Mouse (Mus musculus) fibroblast of lung, adult 2 months (primary cell): ENCODE results near the gene Zranb2.
A peak's percentile ranks its signal among the peaks of the same experiment; 100 is the strongest.

Experiments
- DNase-seq: peaks from one replicate; pipeline ENCODE4 v3.0.0-alpha.2; 2011; ENCODE audit warnings: low read depth

The Zranb2 gene

DNA sequence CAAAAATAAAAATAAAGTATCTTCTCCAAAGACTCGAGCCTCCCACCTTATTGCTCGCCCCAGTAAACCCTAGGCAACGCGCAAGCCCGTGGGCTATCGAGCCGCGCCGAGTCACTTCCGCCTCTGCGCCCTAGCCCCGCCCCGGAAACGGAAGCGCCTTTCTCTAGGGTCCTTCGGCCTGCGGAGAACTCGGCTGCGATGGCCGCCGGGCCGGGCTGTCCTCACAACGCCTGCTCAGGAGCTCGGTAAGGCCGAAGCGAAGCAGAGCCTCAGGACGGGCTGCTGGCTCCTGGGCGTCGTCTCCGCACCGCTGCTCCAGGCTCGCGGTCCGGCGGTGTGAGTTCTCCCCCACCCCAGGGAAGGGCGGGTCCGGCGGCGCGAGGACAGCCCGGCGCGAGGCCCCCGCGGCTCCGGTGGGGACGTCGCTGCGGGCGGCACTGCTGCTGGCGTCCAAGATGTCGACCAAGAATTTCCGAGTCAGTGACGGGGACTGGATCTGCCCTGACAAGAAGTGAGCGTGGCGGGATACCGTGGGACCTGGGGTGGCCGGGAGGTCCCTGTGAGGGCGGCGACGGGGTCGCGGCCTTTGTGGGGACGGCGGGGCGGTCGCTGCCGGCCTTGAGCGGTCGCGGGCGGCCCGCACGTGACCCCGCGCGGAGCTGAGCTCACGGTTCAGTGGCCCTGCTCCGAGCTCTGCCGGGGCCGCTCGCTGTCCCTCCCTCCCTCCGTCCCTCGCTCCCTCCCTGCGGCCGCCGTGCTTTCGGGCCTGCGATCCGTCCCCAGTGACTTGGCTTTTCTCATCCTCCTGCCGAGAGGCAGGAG, at the start of gene Zranb2:
Gene Zranb2 (plus strand): TSS at position 197 of the 822 bp plus-strand sequence.
- peak; percentile 65 for DNase-seq

DNA sequence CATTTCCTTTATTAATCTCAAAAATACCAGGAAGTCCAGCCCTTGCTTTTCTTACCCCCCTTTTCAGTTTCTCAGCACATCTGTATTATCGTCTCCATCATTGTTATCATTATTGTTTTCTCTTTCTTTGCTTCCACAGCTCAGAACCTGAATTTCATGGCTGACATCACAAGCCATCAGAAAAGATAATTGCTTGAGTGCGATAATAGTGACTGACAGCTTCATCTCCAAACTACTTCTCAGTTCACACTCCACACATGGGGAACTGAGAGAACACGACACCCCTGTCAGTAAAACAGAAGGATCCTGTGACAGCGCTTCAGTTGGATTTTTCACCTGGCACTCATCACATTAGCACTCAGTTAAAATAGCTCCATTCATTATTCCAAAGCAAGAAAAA, 41.9 kb upstream of the Zranb2 start:
- no peak for DNase-seq

DNA sequence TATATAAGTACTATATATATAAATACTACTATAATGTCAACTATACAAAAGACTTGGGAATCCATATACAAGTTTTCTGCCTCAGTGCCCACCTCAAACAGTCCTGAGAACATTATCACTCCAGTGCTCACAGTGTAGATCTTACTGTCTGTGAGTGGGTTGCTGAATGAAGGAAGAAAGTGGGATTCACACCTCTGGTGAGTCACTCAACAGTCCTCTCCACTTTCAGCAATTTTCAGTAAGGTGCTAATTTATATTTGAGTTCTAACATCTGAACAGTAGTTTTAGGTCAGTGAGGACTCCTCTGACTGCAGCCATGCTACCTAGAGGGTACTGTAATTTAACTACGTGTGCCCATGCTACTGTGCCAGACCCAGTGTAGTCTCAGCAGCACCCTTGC, 31.7 kb upstream of the Zranb2 start:
- no peak for DNase-seq

DNA sequence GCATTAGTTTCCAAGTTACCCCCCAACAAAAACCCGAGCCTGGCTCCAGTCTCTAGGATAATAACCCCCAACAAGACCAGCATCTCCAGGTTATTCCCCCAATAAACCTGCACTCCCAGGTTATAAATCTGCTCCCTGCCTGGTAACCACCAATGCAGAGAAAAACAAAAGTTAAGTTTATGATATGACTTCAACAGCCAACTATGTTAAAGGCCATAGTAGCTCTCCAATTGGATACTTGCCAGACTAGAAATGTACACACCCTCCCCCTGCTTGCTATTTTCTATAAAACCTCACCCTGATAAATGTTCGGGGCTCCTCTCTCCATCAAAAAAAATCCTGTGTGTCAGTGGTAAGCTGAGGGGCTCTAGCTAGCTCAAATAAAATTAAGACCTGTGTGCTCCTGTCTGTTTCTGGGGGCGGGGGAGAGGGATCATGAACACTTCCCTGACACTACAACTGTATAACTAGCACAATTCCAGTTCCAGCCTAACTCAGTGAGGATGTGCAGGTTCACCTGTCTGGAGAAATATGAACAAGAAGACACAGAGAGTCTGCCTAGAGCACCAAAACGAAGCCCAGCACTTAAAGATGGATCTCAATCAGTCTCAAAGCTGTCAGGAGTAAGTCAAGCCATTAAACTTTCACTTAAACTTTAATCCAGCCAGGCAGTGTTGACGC, 19.7 kb upstream of the Zranb2 start:
- no peak for DNase-seq

DNA sequence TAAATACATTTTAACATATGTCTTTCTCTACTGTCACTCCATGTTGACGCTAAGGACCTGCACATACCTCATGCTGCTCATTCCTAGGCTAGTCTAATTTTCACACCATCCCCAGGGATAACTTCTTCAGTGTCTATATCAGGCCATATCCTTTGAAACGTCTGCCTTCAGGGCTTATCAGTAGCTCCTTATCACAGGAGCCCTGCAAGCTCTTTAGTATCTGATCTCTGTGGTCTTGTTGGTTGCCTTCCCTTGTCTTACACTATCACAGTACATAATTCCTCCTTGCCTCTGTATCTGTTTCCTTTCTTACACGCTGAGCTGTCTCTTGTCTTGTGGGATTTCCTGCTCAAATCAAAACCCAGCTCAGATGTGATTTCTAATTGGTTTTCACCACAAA, 17.5 kb upstream of the Zranb2 start:
- no peak for DNase-seq

DNA sequence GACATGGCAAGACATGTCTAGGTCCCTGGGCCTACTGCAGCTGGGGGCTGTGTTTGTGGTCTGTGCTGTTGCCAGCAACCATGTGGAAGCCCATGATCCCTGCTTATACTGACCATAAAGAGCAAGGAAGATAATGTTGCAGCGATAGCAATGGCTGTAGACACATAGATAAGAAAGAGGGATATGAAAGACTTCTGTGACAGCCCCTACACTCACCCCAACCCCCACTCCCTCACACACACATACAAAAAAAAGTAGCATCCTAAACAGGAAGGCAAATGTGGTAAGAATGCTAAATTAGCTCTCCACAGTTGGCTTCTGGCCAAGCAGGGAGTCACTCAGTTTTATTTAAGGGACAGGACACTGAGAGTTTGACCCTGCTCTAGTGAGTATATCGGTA, 16.0 kb upstream of the Zranb2 start:
- no peak for DNase-seq

DNA sequence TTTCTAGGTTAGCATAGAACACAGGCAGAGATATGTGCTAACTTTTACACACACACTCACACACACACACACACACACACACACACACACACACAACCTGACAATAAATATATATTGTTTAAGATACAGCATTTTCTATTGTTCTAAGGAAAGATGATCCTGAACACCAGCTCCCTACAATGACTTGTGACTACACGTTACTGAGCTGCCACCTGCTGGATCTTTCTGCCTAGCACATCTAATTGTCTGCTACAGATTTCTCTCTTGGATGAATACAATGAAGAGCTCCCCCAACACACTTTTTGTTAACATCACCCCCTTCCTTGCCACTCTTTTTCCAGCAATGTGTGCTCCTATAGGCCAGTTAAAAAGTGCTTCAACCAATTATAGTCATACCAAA, 13.5 kb upstream of the Zranb2 start:
- no peak for DNase-seq

DNA sequence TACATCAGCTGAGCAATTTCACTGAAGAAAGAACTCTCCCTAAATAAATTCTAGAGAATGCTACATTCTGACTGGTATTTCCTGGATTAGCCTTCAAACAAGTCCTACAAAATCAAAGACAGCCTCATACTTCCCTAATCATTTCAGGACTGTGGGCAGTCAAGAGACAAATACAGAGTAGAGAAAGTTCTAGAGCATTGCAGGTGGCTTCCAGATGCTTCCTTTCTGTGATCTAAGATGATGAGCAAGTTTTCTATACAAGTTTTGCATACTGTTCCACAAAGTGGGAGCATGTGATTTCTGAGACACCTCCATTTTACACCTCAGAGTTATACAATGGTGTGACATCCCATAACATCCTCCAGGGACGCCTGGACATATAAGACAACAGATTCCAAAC, 10.1 kb upstream of the Zranb2 start:
- no peak for DNase-seq

DNA sequence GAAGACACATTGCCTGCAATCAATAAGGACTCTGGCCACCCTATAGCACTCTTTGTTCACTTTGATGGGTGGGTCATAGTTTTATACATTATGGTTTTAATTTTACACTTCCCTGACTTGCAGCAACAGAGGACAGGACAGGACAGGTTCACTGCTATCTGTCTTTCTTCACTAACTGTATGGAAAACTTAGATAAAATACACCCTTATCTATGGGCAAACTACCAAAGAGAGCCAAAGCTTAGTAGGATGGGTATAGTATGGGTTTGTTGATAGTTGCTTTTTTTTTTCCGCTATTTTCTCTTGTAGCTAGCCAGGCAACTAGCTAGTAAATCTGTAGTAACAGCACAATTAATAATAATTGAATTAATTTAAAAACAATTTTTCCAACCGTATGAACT, 2.4 kb upstream of the Zranb2 start:
- DNase-seq: no peak

DNA sequence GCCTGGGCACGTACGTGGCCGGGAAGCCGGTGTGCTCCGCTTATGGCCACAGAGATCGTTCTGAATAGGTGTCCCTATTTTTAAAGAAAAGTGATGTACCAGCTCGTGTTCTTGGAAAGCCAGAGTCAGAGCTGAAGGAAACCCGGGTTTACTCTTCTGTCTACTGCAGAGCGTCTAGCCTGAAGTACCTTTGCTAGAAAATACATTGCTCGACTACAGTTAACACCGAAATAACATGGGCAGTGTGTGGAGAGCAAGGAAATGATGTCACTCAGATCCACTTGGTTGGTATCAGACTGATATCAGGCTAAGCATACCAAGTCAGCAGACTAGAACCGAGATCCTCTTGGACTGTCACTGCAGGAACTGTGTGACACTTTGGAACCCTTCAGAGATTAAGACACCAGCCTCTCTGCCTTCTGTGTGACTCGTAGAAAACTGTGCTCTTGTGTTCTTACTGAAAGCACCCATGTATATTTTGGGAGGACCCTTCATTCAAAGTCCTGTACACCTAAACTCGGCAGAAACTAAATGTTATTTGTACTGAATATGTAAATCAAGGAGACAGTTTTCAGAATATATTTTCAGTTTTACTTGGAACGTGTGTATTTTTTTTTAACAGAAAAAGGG, 941 bp downstream of the Zranb2 start:
- peak; percentile 20 for DNase-seq

DNA sequence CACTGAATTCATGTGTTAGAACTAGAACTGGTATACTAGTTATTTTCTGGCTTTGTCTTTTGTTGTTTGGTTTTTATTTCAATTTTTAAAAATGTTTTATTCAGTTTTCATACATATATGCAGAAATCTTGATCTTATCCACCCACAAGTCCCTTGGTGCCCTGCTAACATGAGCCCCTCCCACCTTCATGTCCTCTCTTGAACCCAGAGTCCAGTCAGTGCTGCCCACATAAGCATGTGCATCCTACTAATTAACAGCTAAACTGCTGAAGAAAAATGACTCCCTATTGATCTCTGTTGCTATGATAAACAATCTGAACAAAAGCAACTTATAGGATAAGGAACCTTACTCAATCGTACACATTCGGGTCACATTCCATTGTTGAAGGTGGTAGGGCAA, 15.4 kb downstream of the Zranb2 start:
- no peak for DNase-seq

DNA sequence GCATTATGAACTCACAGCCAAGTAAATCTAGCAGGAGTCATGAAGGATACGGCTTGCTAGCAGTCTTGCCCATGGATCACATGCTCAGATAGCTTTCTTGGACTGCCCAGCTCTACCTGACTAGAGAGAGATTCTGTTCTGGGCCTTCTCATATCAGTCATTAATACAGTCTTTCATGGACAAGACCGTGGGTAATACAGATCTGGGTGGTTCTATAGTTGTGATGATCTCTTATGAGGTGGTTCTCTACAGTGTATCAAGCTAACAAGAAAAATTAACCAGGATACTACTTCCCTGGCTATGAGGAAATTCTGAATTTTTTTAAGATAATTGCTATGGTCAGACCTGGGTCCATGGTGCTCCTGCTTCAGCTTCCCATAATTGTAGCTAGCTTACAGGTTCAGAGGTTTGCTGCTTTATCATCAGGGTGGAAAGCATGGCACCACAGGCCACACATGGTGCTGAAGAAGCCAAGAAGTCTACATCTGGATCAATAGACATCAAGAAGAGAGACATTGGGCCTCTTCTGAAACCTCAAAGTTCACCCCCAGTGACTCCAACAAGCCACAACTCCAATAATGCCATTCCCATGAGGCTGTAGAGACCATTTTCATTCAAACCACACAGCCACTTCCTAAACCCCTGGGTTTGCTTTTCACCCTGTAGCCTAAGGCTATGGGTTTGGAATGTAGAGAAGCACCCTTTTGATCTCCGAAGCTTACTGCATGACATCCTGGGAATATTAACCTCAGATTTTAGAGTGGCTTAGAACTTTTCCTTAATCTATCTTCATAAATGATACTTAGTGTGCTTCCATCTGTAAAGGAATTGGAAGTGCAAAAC, 16.0 kb downstream of the Zranb2 start:
- DNase-seq: no peak

DNA sequence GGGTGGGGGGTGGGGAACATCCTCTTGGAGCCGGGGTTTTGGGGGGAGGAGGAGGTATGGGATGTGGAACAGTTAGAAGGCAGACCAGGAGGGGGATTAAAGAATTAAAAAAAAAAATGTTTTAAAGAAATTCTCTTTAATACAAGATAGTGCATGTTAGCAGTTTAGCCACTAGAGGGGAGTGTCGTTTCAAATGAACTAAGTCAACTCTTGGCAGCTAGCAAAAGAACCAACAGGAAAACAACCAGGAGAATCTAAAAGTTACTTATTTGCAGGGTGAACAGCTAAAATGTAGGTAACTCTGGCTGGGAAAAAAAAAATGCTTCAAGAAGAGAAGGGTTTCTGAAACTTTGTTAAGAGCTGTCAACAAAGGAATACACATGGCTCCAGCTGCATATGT, 31.2 kb downstream of the Zranb2 start:
- peak; percentile 22 for DNase-seq

DNA sequence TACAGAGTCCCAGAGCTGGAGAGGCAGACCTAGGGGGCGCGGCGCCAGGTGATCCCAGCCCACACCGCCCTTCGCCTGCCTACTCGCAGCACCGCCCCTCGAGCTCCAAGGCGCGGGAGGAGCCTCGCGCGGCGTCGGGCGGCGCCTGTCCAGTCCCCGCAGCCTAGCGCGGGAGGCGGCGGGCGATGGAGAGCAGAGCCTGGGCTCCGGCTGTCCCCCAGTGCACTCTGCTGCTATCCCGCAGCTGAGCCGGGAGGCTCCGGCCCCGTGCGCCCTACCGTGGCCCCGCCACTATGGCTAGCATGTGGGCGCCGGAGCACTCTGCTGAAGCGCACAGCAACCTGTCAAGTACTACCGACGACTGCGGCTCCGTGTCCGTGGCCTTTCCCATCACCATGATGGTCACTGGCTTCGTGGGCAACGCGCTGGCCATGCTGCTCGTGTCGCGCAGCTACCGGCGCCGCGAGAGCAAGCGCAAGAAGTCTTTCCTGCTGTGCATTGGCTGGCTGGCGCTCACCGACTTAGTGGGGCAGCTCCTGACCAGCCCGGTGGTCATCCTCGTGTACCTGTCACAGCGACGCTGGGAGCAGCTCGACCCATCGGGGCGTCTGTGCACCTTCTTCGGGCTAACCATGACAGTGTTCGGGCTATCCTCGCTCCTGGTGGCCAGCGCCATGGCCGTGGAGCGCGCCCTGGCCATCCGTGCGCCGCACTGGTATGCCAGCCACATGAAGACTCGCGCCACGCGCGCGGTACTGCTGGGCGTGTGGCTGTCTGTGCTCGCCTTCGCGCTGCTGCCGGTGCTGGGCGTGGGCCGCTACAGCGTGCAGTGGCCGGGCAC, 33.0 kb downstream of the Zranb2 start, which contains the start of gene Ptger3:
Gene Ptger3 (plus strand): TSS at position 168 of the 841 bp plus-strand sequence.
- no peak for DNase-seq

DNA sequence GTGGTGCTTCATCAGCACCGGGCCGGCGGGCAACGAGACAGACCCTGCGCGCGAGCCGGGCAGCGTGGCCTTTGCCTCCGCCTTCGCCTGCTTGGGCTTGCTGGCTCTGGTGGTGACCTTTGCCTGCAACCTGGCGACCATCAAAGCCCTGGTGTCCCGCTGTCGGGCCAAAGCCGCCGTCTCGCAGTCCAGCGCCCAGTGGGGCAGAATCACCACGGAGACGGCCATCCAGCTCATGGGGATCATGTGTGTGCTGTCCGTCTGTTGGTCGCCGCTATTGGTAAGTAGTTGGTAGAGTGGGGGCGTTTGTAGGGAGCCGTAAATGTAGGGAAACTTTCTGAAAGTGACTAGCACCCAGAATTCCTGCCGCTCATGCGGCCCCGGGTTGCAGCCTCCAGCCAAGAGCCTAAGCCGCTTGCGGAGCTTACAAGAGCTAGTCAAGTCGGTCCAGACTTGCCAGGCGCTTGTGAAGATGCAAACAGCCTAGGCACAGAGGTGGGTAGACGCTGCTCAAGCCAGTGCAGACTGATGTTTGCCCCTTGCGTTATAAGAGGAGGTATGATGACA, 33.7 kb downstream of the Zranb2 start:
- no peak for DNase-seq

DNA sequence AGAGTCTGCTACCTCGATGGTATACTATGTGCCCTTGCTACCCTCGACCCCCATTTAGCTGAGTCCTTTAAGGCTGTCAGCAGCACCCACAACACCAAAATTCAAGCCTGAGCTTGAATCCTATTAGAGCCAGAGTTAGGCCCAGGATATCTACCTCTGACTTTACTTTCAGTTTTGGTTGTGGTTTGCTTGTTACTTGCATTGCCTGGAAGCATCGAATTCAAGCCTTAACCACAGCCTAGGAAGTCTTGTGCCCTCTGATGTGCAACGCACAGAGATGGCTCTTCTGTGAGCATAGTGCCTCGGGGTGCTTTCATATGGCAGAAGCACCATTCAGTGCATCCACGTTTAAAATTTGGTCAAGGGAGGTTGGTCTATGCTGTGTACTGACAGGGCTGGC, 38.1 kb downstream of the Zranb2 start:
- DNase-seq: no peak

DNA sequence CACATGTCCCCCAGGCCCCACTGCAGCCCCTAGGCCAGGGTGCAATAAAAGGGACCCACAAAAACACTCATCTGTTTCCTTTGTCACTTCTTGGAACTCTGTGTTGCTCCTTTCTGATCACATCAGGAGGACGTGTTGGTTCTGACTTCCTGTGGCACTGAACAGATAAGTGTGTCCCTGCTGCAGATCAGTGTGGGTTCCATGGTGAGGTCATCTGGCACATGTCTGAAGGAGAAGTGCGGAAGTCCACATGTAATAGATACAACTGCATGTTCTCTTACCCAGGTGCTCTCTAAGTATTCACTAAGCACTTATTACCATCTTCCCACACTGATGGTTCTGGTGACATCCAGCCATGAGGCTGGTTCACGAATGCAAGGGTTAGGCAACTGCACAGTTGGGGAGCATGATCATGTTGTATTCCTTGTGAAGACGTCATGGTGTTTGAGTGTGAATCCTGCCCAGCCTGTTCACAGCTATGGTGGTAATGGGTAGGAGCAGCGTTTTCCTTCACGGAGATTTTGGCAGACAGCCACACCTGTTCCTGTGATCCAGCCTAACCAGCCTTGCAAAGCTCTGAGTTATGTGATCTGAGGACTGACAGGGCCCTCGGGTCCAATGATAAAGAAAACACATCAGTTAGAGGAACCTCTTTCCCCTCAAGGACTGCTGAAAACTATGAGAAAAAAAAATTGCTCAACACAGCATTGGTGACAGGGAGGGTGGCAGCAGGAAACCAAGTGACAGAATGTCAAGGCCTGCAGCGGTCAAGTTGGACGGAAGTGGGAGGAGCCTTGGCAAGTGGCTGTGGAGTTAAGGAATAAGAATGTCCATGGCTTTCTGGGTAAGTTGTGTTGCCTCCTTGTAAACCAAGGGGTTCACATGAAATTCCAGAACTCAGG, 41.7 kb downstream of the Zranb2 start:
- no peak for DNase-seq

DNA sequence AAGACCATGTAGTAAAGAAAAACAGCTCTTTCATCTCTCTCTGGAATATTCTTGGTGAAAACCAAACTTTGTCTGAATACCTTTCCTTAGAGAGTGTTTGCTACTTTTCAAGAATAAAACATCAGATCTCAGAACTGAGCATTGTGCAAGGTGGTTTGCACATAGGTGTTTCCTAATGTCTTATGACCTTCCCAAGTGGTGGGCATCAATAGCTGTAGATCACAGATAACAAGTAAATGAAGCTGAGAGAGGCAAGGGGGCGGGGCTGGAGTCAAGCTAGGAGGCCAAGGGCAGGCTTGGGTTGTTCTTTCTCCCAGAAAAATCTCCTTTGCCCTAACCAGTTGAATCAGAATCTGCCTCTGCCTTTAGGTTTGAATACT, 42.4 kb downstream of the Zranb2 start:
- DNase-seq: no peak

DNA sequence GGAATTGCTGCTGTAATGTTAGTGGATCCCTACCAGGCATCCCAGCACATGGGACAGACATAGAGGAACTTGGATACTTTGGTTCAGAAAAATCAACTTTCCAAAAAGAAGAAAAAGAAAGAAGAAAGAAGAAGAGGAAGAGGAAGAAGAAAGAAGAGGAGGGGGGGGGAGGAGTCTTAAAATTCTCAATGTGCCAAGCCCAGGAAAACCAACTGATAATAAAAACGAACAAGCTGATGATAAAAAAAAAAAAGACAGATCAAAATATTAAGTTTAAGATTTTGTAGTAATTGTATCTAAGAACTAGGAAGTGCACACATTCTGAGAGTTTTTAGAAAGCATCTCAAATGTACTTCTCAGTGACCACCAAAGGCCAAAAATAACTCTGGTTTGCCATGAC, 42.9 kb downstream of the Zranb2 start:
- DNase-seq: no peak
